Mouse (Mus musculus) heart, postnatal 36 days (tissue): Measurements from ENCODE around the gene Vinac1. TPM values are rescaled to one million over a fixed set of nuclear protein-coding genes. Genes with fewer than 3 reads are reported as not detected.
"Not testable (repeated sequence)": the region's sequence is repeated elsewhere in the genome, so short reads cannot be mapped to it uniquely, and the experiment has no call there.

Experiments used
- DNase-seq, 2 experiments: peaks; one replicate each; pipeline ENCODE4 v3.0.0; 2021 to 2022
- intact Hi-C: fragments of 180-260 bp; cut with DNase I; formaldehyde crosslinking; loops from one replicate; pipeline ENCODE4 v1.15.1; 2025
- total RNA-seq, 2 experiments: library from RNA; stranded (reverse); gene quantifications; 2 replicates each; pipeline ENCODE4 v1.2.3; 2021

Vinac1 gene
- total RNA-seq, 2 experiments from 2014 or later = not detected

DNA sequence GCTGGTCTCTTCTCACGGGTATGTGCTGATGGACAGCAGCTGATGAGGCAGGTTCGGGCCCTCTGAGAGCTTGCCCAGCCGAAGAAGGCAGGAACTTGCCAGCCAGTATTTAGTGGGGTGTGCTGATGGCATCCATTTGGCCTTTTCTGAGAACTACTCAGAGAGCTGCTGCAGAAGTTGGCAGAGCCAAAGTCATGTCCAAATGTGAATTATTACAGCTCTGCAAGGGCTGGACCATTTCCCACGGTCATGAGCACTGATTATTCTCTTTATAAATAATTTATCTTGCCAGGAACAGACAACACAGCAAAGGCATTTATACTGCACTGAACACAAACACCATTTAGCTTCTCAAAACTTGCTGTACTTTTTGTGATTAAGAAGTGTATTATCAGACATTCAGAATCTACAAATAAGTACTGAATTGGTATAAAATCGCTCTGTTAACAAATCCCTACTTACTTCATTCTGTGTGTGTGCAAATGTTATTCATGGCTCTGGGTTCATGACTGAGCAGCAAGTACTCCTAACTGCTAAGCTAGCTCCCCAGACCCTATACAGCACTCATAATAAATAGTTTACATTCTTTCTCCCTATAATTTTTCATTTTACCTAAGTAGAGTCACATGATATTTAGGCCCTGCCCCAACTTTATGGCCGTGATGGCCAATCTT lies 1.7 kb downstream of the Vinac1 start:
- peak; percentile 7 to 15 for DNase-seq
- intact Hi-C loops = no loop called here

DNA sequence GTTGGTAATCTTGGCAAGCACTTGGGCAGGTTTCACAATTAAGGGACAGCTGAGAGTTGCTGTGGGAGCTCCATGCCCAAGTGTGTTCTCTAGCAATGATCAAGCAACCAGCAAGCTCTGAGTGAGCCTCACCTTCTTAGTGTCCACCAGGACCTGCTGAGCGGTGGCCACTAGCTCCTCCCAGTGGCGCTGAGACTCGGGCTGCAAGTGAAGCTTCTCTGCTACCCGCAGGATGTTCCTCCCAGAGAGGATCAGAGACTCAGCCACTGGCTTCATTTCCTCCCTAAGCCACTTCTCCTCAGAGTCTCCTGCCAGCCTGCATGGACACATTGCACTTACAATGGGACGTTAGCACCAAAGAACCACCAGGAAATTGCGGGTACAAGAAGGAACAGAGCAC lies 7.4 kb downstream of the Vinac1 start:
- DNase-seq = no peak
- intact Hi-C loops = no loop called here

DNA sequence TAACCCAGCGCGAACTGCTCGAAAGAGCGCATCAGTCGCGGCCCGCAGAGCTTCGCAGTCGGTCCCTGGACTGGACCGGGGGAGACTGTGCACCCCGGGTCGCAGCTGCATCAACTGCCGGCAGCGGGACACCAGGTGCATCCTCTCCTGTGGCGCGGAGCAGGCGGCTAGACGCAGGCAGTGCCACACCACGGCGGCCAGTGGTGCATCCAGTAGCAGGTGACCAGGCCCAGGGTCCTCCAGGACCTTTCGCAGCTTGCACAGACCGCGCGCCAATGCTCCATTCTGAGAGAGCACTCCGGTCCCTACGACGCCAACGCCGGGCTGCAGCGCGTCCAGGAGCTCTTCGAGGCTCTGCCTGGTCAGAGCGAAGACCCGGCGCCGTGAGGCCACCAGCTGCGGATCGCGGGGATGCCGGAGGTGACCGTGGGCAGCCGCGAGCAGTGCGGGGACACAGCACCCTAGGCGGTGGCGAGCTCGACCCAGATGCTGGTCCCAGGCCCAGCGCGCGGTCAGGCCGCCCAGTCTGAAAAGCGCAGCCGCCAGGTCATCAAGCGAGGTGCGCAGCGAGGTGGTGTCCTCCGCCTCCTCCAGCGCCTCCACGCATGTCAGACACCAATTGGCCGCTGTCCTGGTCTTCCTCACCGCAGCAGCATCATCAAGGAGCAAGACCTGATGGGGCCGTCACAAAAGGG lies 8.9 kb downstream of the Vinac1 start:
- DNase-seq = peak; percentile 3 to 12

DNA sequence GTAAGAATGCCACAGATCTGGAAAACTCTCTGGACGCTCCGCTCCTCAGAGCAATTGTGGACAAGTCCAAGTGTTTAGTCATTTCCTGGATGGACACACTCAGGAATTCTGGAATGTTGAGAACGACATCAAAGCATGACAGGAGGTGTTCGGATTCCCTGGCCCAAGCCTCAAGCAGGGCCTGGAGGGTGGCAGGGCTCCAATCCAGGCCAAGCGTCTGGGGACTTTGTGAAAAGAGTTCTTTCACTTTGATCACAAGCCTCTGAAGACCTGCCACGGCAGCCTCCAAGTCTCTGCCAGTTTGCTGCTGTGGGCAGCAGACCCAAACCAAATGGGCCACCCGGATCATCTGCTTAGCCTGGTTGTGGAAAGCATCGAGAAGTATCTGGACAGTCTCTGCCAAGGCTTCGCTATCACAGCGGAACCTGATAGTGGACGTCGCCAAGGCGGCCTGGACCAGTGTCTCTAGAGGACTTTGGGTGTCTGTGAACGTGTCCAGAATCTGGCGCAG lies 9.5 kb downstream of the Vinac1 start:
- DNase-seq = no peak
- intact Hi-C loops = no loop called here

More for the DNA sequence above, 8.9 kb downstream of the Vinac1 start:
- intact Hi-C loops = no loop called here

DNA sequence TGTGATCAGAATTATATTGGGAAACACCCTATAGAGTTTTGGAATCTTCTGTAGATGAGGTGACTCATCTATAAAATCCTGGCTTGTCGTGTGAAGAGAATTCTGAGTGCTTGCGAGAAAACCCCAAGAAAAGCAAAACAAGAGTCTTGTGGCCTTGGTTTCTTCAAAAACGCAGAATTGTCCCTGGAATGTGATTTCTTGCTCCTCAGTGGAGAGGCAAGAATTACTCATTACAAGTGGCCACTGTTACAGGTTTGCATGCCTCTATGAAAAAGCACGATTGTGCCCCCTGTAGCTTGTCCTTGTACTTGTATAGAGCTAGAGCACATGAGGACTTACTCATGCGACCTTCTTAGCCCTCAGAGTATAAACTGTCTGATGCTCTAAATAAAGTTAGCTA lies 12.6 kb downstream of the Vinac1 start:
- intact Hi-C loops = no loop called here
- DNase-seq = no peak

DNA sequence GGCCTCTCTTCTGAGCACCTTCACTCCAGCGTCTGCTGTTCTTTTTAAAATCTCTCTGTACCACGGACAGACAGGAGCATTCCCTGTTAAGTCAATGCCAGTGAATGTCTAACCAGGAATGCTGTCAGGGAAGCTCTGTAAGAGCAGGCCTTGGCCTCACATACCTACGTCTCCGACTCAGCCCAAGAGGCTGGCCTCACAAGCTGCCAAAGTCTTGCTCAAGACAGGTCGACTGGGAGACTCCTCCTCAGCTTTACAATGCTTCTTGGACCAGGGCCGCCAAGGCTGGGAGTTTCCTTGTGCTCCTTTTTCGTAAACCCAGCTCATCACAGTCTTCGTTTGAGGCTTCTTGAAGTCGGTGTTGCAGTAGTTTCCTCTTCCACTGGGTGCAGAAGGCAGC lies 23.2 kb downstream of the Vinac1 start:
- no peak for DNase-seq
- intact Hi-C loops = no loop called here

DNA sequence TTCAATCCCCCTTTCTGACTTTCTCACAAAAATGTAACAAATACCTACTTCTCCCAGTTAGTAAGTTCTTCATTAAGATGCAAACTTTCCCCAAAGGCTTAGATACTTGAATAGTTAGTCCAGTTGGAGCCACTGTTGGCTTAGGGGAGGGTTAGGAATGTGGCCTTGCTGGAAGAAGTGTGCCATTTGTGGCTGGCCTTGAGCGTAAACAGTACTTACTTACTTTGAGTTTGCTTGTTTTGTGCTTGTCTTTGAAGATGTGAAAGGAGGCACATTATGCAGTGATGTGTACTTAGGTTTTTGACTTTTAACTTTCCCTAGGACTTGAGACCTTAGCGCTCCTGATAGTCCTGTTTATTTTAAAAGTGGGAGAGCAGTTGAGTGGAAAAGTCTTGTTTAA lies 27.9 kb downstream of the Vinac1 start:
- DNase-seq = no peak
- intact Hi-C loops = no loop called here

DNA sequence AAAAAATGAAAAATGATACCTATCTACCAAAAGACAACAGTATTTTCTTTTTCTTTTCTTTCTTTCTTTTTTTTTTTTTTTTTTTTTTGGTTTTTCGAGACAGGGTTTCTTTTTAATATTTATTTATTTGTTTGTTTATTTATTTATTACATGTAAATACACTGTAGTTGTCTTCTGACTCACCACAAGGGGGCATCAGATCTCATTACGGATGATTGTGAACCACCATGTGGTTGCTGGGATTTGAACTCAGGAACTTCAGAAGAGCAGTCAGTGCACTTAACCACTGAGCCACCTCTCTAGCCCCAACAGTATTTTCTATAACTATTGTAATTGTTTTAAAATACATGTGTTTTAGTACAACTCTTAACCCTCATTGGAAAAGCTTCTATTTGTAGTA lies 39.1 kb downstream of the Vinac1 start:
- not testable (repeated sequence) for DNase-seq
- intact Hi-C loops = loop anchor here (5.0 kb wide), 3 partner anchors 62 to 248 kb away; no protein-coding TSS in a partner anchor

DNA sequence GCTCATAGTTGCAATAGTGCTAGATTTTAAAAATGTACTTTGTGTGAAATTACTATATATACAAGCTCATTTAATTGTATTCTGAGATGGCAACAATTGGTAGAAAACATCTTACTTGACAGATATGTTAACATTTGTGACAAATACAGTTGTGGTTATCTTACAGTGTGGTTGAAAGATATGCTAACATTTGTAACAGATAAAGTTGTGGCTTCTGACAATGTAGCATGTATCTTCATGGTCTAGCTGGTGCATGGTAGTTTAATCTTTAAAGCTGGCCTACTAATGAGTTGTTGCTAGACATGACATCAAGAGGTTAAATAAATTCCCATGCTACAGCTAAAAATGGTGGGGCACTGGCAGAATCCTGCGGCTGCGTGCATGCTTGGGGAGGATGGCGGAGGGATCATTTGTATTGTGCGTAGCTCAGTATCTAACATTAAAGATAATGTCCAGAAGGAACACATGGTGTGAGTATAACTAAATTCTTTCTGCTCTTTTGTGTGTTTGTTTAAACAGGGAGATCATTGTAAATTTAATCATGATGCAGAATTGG lies 41.7 kb downstream of the Vinac1 start:
- no peak for DNase-seq
- intact Hi-C loops = loop anchor here (5.0 kb wide), 3 partner anchors 59 to 251 kb away; no protein-coding TSS in a partner anchor

DNA sequence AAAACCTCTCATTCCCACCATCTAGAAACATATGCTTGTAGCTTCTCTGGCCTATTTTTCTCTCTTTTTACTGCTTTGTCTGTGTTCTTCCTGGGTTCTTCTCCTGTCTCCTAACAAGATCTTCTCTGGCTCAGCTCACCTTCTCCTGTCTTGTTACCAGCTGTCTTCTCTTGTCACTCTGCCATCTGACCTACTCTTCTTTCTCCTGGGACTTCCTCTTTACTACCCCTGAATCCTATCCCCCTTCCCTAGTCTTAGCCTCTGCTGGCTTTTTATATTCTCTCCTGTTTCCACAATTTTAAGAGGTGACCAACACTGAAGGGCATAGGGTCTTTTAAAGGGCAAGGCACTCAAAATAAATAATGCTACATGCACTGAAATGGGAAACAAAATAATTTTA lies 43.1 kb downstream of the Vinac1 start:
- DNase-seq = no peak
- intact Hi-C loops = loop anchor here (5.0 kb wide), 3 partner anchors 58 to 252 kb away; no protein-coding TSS in a partner anchor

DNA sequence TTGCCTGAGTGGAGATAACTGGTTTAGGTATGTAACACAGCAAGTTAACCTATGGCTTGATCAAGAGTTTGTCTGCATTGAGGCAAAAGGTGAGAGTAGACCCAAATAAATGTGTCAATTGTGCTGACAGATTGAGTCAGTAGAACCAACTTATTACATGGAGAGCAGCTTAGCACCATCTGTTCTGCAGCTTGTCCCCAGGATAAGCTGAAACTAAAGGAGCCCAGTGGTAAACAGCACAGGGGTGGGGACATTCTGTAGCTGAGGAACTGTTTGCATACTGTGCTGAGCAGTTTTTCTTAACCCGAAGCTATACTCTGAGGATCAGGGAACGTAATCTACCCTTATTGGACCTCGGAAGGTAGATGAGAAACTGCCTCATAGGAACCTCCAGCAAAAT lies 63.2 kb downstream of the Vinac1 start:
- intact Hi-C loops = no loop called here
- DNase-seq = no peak

DNA sequence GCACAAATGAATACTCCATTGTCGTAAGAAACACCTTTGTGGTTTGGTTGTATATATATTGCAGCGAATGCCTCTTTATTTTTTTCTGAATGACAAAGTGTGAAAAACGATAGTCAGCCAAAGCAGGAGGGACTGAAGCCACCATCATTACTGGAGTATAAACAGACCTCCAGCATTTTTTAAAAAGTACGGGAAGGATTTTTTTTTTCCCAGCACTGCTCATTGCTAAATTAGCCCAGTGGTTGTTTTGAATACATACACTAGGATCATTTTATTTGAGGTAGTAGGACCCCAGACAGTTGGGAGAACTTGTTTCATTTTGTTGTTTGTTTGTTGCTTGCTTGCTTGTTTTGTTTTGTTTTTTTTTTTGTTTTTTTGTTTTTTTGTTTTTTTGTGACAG lies 72.4 kb downstream of the Vinac1 start:
- intact Hi-C loops = no loop called here
- DNase-seq = no peak

Other genes starting within 250 kb of the Vinac1 start
- 10 to 100 TPM; 20.2 to 25.1 TPM for gene Tmem87b, start 230.1 kb downstream of the Vinac1 start, total RNA-seq
- gene Fbln7, start 185.2 kb downstream of the Vinac1 start, total RNA-seq = under 1 TPM; 0.38 to 0.39 TPM
- 1 to 10 TPM; 5.1 to 5.6 TPM for gene Zc3h8, start 104.1 kb downstream of the Vinac1 start, total RNA-seq
- gene Zc3h6, start 80.8 kb downstream of the Vinac1 start, total RNA-seq = 1 to 10 TPM; 3.2 to 5.5 TPM
- gene Gm10762, start 80.4 kb downstream of the Vinac1 start, total RNA-seq = 10 to 100 TPM; 11.7 TPM
- gene Ttl, start 17.8 kb upstream of the Vinac1 start, total RNA-seq = 10 to 100 TPM; 18.8 to 19.9 TPM
- gene Polr1b, start 52.8 kb upstream of the Vinac1 start, total RNA-seq = 10 to 100 TPM; 11.9 to 12.2 TPM
- 10 to 100 TPM; 12.4 to 12.5 TPM for gene Chchd5, start 81.5 kb upstream of the Vinac1 start, total RNA-seq
- 10 to 100 TPM in 1 of 2 experiments, 1 to 10 TPM in 1; 9.3 to 13.6 TPM for gene Slc20a1, start 150.6 kb upstream of the Vinac1 start, total RNA-seq
- under 1 TPM; 0.73 to 0.86 TPM for gene Ckap2l, start 249.0 kb upstream of the Vinac1 start, total RNA-seq